Mouse (Mus musculus) adrenal gland (tissue): ENCODE data around the gene Sumo2.
"Not testable (repeated sequence)": the region's sequence is repeated elsewhere in the genome, so short reads cannot be mapped to it uniquely, and the experiment has no call there.

Source experiments
- intact Hi-C: fragments of 180-260 bp; cut with DNase I; formaldehyde crosslinking; loops from one replicate; pipeline ENCODE4 v1.15.1; 2025

Sumo2 gene

GRCm38 (mm10) chr11:115521080-115521479, 15.0 kb downstream of the Sumo2 start:
- intact Hi-C loops = no loop called here

GRCm38 (mm10) chr11:115520218-115520617, 15.9 kb downstream of the Sumo2 start:
- intact Hi-C loops = no loop called here

DNA sequence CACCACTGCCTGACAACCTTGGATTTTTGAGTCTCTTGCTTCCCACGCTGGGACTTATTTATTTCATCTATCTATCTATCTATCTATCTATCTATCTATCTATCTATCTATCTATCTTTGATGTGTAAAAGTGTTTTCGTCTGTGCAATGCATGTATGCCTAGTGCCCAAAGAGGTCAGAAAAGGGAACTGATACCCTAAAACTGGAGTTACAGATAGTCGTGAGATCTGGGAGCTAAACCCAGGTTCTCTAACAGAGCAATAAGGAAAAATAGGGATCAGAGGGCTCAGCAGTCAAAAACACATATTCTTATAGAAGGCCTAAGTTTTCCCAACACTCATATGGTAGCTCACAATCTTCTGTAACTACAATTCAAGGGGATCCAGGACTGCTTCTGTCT, 16.5 kb downstream of the Sumo2 start:
- intact Hi-C loops = no loop called here

GRCm38 (mm10) chr11:115518693-115519092, 17.4 kb downstream of the Sumo2 start:
- intact Hi-C loops = no loop called here

DNA sequence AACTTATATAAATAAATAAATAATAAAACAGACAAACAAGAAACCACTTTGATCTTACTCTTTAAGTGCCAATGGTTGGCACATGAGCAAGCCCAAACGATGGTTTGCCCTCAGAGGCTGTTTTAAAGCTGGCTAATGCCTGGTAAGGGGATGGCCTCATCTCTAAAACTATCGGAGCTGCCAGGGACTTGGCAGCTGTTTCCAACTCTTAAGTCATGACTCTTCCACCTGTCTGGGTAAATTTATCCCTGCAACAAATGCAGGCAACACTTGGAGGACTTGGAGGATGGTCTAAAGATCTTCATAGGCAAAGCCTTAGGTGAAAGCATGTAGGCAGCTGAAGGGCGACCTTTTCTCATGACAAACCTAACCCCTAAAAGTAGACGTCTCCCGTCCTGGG, 19.1 kb downstream of the Sumo2 start:
- intact Hi-C loops = no loop called here

DNA sequence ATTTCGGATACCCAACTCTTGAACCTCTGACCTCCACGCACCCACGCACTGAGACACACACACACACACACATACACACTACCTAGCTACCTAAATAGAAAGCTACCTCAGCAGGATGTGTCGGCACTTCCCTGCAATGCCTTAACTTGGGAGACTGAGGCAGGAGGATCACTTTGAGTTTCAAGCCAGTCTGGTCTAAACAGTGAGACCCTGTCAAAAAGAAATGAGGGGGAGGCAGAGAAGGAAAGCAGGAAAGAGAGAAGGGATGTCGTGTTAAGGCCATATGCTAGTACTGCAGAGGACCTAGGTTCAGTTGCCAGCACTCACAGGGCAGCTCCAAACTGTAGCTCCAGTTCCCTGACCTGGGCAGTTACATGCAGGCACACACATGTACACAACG, 21.1 kb downstream of the Sumo2 start:
- intact Hi-C loops = no loop called here

GRCm38 (mm10) chr11:115514238-115514663, 21.8 kb downstream of the Sumo2 start, which contains the start of gene Jpt1:
Gene Jpt1 (minus strand): TSS chr11:115514387.
- intact Hi-C loops = no loop called here

DNA sequence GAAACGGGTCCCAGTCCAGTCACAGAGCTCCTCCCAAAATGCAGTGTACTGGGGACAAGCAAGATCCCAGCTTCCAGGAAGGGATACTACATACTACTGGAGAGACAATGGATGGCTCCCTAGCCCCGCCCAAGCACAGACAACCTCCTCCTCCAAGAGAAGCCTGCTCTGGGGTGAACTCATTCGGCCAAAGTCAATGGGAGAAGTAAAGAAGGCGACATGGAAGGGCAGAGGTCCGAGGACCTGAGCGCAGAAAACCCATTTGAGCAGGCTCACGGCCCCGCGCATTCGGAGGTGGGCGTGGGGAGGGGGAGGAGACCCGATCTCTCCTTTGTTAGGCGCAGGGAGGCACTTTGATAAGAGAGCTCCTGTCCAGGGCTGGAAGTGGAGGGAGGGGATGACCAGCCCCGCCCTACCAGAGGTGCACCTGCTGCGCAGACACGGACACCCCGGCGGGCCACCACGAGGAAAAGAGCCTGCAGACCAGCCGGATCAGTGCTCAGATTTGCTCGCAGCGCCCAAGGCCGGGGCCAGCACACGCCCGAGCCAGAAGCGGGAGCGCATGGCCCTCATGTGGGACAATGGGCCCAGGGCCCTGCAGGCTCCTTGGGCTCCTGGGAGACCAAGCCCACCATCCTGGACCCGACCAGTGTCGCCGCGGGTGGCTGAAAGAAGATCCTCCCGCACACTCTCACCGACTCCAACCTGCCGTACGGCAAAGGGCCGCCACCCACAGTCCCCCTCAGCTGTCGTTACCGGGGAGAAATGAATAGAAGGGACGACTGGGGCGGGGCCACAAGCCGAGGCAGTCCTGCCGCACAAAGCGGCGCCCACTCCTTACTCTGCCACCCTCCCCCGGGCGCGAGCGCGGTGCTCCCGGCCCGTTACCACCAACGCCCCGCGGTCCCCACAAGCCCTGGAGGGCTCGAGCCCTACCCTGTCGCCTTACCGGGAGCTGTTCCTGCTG, 22.5 kb downstream of the Sumo2 start:
- intact Hi-C loops = no loop called here

GRCm38 (mm10) chr11:115512407-115513183, 23.5 kb downstream of the Sumo2 start:
- intact Hi-C loops = no loop called here

DNA sequence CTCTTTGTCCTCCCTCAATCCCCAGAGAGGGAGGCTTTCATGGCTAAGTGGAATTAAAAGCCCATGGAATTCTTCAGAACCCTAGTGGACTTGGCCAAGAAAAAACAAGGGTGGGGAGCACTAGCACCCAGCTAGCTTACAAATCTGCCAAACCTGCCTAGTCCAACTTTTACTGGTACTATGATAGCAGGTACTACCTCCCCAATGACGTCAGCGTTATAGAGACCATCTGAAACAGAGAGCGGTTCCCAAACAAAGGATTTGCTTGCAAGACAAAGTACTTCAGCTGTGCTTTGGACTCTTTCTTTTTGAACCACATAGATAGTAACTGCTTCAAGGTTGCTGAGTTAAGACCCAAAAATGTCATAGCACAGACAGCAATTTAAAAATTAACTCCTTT, 24.1 kb downstream of the Sumo2 start:
- intact Hi-C loops = no loop called here

GRCm38 (mm10) chr11:115511121-115511520, 25.0 kb downstream of the Sumo2 start:
- intact Hi-C loops = no loop called here

DNA sequence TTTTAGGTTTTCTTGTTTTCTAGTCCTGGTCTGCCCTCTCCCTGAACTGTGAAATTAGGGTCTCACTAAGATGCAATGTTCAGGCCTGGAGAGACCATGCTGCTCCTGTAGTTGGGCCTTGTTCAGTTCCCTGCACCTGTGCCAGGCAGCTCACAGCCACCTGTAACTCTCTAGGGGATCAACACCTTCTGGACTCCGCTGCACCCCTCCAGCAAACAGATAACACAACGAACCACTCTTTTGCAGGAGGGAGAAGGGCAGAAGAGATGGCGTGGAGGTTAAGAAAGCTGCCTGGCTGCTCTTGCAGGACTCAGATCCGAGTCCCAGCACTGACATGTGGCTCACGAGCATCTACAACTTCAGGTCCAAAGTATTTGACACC, 25.6 kb downstream of the Sumo2 start:
- intact Hi-C loops = no loop called here

- intact Hi-C loops = no loop called here
Measured at GRCm38 (mm10) chr11:115509773-115510506, 26.1 kb downstream of the Sumo2 start.

- intact Hi-C loops = no loop called here
Measured at GRCm38 (mm10) chr11:115508061-115508460, 28.0 kb downstream of the Sumo2 start.

GRCm38 (mm10) chr11:115506586-115506985, 29.5 kb downstream of the Sumo2 start:
- intact Hi-C loops = no loop called here

GRCm38 (mm10) chr11:115502636-115503035, 33.4 kb downstream of the Sumo2 start:
- intact Hi-C loops = no loop called here

DNA sequence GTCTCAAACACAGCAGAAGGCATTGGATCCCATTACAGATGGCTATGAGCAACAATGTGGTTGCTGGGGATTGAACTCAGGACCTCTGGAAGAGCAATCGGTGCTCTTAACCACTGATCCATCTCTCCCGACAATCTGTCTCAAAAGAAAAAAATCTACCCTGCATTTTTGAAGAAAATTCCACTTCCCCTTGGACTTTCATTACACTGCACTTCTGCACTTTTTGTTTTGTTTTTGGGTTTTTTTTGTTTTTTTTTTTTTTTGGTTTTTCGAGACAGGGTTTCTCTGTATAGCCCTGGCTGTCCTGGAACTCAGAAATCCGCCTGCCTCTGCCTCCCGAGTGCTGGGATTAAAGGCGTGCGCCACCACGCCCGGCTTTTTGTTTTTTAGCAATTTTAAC, 39.5 kb downstream of the Sumo2 start:
- intact Hi-C loops = not testable (repeated sequence)

GRCm38 (mm10) chr11:115492387-115492786, 43.7 kb downstream of the Sumo2 start:
- intact Hi-C loops = no loop called here

DNA sequence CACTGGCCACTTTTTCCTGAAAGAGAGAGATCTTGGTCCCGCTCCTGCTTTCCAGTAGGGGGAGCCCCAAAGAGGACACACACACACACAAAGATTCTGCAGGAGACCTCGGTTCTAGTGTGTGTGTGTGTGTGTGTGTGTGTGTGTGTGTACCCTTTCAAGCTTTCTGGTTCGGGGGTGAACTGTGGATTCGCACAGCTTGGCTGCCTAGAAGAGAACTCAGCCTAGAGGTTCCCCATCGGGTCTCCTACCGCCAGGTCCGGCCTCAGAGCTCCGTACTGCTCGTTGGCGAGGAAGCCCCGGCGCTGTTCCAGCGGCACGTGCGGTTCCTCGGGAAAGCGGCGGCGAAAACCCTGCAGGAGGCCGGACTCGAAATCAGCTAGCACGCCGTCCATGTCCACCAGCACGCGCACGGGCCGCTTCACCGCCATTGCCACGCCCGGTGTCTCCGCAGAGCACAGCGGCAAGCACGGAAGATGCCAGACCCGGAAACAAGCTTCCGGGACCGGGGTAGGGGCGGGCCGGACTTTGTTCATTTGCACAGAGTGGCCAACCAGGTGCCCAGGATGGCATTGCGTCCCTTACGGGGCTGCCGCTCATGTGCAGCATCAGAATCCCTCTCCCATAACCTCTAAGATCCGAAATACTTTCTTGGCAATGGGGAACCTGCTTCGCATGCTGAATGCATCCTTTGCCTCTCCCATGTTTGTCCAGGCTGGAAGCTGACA, 44.6 kb downstream of the Sumo2 start, which contains the start of gene Nt5c:
TSS of gene Nt5c (minus strand) at position 507 of the 728 bp plus-strand sequence.
- intact Hi-C loops = loop anchor here (2.0 kb wide), 1 partner anchor 43 kb away; no protein-coding TSS in a partner anchor
